Mouse (Mus musculus): ENCODE results near the gene Card19. TPM values are rescaled to one million over a fixed set of nuclear protein-coding genes. Genes with fewer than 3 reads are reported as not detected.

Gene Card19
- polyA plus RNA-seq, 1 experiment, result 22.0 TPM

DNA sequence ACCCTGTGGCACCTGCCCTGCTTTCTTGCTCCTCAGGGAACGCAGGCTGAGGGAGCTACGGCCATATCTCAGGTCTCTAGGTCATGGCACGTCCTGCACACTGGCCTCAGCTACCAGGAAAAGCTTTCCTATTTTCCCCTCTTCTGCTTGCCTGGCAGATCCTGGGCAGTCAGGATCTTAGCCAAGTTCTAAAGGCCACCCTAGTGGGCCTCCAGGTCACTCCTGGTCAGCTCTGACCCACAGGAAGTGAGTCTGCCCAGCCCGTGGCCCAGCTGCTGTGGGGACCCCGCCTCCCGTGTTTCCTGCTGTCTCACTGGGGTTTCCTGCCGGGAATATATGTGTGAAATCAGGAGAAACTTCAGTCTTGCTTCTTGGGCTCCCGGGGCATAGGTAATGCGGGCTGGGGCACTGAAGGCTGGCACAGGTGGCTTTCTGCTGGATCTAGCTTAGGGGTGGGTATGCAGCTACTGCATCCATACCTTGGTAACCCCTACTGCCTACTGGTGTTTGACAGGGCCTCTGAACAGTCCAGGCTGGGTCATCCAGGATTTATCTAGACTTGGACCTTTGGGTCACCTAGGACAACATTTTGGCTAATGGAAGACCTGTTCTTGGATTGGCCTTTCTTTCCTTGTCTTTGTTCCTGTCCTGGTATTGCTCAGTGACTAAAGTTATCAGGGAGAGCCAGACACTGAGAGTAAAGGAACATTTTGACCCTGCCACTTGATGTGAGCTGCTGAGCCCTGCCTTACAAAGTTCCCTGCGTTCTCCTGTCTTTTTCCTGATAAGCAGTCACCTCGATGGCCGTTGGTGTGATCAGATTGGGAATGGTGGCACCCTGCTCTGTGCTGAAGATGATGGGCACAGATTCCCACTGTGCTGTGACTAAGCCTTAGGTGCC, 25.6 kb downstream of the Card19 start:
- Histone ChIP-seq H3K27ac (ENCODE audit: control insufficient read depth, insufficient read depth, low read depth, low read length) (no peak overlapping the region), H3K36me3 (ENCODE audit: control insufficient read depth, insufficient read depth, low read length) (no peaks in the 10 kb centered on the region), H3K4me1 (ENCODE audit: control insufficient read depth, insufficient read depth, low read length) (peaks cover 12% of the 10 kb centered on the region), H3K27me3 (ENCODE audit: control insufficient read depth, insufficient read depth, low read length) (no peaks in the 10 kb centered on the region), H3K4me3 (ENCODE audit: control insufficient read depth, low read depth, low read length) (no peak overlapping the region)
- TF ChIP-seq POLR2A (IDR thresholded peaks at IDR 0.05; ENCODE audit: control insufficient read depth, low read depth, low read length), result no peak
- TF ChIP-seq CTCF (IDR thresholded peaks at IDR 0.05; ENCODE audit: control insufficient read depth, insufficient read depth, insufficient replicate concordance, low read depth, low read length), result no peak

DNA sequence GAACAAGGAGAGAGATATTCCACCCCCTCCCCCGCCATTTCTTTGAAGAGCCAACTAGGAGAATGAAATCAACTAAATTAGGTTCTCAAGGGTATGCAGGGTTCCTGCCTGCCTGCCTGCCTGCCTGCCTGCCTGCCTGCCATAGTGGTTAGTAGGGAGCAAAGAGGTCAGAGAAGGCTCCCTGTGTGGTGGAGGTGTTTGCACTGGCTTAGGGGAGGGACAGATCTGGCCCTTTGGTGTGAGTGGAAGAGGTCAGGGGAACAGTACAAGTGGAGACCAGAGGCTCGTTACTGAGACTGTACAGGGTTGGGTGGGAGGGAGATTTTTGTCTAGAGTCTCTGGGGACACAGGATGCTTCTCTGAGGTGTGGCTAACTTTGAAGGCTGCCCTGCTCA, 26.9 kb downstream of the Card19 start:
- no peaks in the 10 kb centered on the region for H3K27me3 ChIP-seq (ENCODE audit: control insufficient read depth, insufficient read depth, low read length)
- H3K4me1 ChIP-seq (ENCODE audit: control insufficient read depth, insufficient read depth, low read length), result peaks cover 12% of the 10 kb centered on the region
- TF ChIP-seq CTCF (IDR thresholded peaks at IDR 0.05; ENCODE audit: control insufficient read depth, insufficient read depth, insufficient replicate concordance, low read depth, low read length), result no peak
- no peak for TF ChIP-seq POLR2A (IDR thresholded peaks at IDR 0.05; ENCODE audit: control insufficient read depth, low read depth, low read length)
- no peak overlapping the region for H3K27ac ChIP-seq (ENCODE audit: control insufficient read depth, insufficient read depth, low read depth, low read length)
- H3K4me3 ChIP-seq (ENCODE audit: control insufficient read depth, low read depth, low read length), result no peak overlapping the region
- H3K36me3 ChIP-seq (ENCODE audit: control insufficient read depth, insufficient read depth, low read length), result no peaks in the 10 kb centered on the region

DNA sequence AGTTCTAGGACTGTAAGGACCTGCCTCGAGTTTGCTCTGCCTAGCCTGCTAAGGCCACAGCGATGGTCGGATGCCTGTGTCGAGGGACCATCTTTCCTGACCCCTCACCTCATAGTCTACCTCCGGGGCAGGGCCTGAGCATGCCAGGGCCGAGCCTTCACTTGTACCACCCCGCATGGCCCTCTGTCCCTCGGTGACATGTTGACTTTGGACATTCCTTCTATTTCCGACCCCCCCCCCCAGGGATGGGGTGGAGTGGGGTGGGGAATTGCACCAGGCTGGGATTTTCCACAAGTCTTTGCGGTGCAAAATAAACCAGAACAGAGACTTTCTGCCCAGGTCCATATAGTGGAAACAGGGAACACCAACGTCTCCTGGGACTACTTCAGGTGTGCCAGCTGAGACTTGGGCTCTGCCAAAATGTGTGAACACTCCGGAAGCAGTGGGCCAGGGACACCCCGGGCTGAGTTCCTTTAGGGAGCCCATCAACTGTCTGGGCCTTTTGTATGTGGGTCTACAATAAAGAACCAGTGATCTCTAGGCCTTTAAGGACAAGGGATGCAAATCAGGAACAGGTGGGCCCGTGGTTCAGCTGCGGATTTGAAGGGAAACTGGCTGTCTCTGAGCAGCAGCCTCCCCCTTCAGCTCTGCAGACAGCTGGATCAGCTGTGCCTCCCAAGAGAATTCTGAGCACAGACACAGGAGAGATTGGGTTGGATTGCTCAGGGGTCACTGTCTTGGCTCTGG, 27.4 kb downstream of the Card19 start:
- H3K27ac ChIP-seq (ENCODE audit: control insufficient read depth, insufficient read depth, low read depth, low read length), result no peak overlapping the region
- peaks cover 12% of the 10 kb centered on the region for H3K4me1 ChIP-seq (ENCODE audit: control insufficient read depth, insufficient read depth, low read length)
- no peaks in the 10 kb centered on the region for H3K27me3 ChIP-seq (ENCODE audit: control insufficient read depth, insufficient read depth, low read length)
- no peaks in the 10 kb centered on the region for H3K36me3 ChIP-seq (ENCODE audit: control insufficient read depth, insufficient read depth, low read length)
- H3K4me3 ChIP-seq (ENCODE audit: control insufficient read depth, low read depth, low read length), result peak overlapping the region; percentile 71
- TF ChIP-seq POLR2A (IDR thresholded peaks at IDR 0.05; ENCODE audit: control insufficient read depth, low read depth, low read length), result no peak
- no peak for TF ChIP-seq CTCF (IDR thresholded peaks at IDR 0.05; ENCODE audit: control insufficient read depth, insufficient read depth, insufficient replicate concordance, low read depth, low read length)

DNA sequence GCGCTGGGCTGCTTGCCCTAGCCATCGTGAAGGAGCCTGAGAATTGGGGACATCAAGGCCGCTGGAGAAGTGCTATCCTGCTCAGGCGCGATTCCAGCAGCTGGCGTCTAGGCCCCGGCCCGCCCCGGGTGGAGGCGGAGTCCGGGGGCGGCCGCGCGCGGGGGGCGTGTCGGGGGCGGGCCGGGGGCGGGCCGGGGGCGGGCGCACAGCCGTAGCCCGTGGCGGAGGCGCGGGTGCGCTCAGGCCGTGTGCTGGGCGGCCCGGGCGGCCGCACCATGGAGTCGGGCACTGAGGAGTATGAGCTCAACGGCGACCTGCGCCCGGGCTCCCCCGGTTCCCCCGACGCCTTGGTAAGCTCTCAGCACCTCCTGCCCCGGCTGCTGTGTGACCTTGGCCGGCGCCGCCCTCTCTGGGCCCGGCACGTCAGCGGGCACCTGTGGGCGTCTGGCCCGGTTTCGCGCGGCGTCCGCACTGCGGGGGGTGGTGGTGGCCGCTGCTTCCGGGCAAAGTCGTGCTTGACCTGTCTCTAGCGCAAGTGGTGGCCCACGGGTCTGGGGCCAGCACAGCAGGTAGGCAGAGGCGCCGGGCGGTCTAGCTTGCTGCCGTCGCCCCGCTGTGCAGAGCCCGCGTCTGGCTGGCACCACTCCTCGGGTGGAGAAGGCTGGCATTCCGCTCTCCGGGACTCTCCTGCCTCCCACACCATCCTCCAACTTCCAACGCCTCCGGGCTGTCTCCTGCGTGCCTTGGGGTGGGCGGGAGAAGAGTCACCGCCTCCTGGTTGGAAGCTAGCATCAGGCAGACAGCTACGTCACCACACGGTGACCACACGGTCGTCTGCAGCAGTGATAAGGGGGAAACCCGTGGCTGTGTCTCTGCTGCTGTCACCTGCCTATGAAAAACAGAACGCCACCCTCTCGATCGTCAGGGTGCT, 28.3 kb downstream of the Card19 start, which contains the start of gene Ninj1:
Gene Ninj1 (plus strand): TSS at position 198 of the 931 bp plus-strand sequence.
- Histone ChIP-seq H3K4me3 (ENCODE audit: control insufficient read depth, low read depth, low read length) (peak within 1 kb of the TSS; percentile 71), H3K36me3 (ENCODE audit: control insufficient read depth, insufficient read depth, low read length) (no peaks in the 10 kb centered on the region), H3K27me3 (ENCODE audit: control insufficient read depth, insufficient read depth, low read length) (no peaks in the 10 kb centered on the region), H3K4me1 (ENCODE audit: control insufficient read depth, insufficient read depth, low read length) (peaks cover 12% of the 10 kb centered on the region), H3K27ac (ENCODE audit: control insufficient read depth, insufficient read depth, low read depth, low read length) (peak within 1 kb of the TSS; percentile 67)
- TF ChIP-seq POLR2A (IDR thresholded peaks at IDR 0.05; ENCODE audit: control insufficient read depth, low read depth, low read length) (peak; percentile 80), CTCF (IDR thresholded peaks at IDR 0.05; ENCODE audit: control insufficient read depth, insufficient read depth, insufficient replicate concordance, low read depth, low read length) (no peak)

DNA sequence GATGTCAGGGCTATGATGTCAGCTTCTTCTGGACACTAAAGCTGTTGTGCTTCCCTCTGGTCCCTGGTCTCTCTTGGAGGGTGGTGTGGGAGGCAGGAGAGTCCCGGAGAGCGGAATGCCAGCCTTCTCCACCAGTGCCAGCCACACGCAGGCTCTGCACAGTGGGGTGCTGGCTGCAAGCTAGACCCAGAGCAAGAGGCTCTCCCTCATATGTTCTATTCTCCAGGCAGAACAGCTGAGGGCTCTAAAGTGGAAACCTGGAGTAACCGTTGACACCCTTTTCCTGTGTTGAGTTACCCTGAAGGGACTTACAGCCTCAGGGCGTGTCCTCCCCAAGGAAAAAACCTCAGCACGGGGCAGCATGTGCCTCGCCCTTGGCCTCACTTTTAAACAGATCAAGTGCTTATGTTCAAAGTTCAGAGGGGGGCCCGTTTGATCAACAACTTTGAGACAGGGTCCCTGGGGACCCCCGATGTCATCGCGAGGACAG, 29.0 kb downstream of the Card19 start:
- no peak for TF ChIP-seq POLR2A (IDR thresholded peaks at IDR 0.05; ENCODE audit: control insufficient read depth, low read depth, low read length)
- Histone ChIP-seq H3K27me3 (ENCODE audit: control insufficient read depth, insufficient read depth, low read length) (no peaks in the 10 kb centered on the region), H3K4me1 (ENCODE audit: control insufficient read depth, insufficient read depth, low read length) (peaks cover 12% of the 10 kb centered on the region), H3K4me3 (ENCODE audit: control insufficient read depth, low read depth, low read length) (peak overlapping the region; percentile 56), H3K27ac (ENCODE audit: control insufficient read depth, insufficient read depth, low read depth, low read length) (peak overlapping the region; percentile 67), H3K36me3 (ENCODE audit: control insufficient read depth, insufficient read depth, low read length) (no peaks in the 10 kb centered on the region)

DNA sequence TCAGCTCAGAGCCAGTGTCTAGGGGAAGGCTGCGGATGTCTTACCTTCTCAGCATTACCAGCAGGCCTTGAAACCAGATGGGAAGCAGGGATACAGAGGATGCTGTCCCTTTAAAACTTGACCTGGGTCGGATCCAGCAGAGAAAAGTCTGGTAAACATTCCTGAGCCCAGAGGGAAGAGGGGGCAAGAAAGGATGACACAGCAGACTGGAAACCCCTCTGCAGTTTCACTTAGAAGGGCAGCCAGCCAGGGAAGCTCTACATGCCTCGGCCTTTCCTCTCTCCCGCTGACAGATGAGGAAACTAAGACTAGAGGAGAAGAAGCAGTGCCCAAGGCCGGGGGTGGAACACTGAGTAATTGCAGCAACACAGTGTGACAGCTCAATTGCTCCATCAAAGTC, 32.2 kb downstream of the Card19 start:
- Histone ChIP-seq H3K36me3 (ENCODE audit: control insufficient read depth, insufficient read depth, low read length) (no peaks in the 10 kb centered on the region), H3K4me1 (ENCODE audit: control insufficient read depth, insufficient read depth, low read length) (peaks cover 14% of the 10 kb centered on the region), H3K27me3 (ENCODE audit: control insufficient read depth, insufficient read depth, low read length) (no peaks in the 10 kb centered on the region), H3K4me3 (ENCODE audit: control insufficient read depth, low read depth, low read length) (no peak overlapping the region), H3K27ac (ENCODE audit: control insufficient read depth, insufficient read depth, low read depth, low read length) (peak overlapping the region; percentile 41; the same call in 1 of the 2 replicates)
- TF ChIP-seq POLR2A (IDR thresholded peaks at IDR 0.05; ENCODE audit: control insufficient read depth, low read depth, low read length) (no peak), CTCF (IDR thresholded peaks at IDR 0.05; ENCODE audit: control insufficient read depth, insufficient read depth, insufficient replicate concordance, low read depth, low read length) (no peak)

Data from testis, adult 2 months (tissue).